Mouse (Mus musculus) E14TG2a.4 (cell line): ENCODE measurements around the gene Xrn2.

Experiments used
- CTCF ChIP-seq: conservative IDR thresholded peaks from 2 replicates; pipeline ENCODE4 v1.5.1; 2014; ENCODE audit warnings: low read length
- NANOG ChIP-seq: IDR thresholded peaks from 2 replicates; pipeline ENCODE4 v1.6.1; 2014; ENCODE audit warnings: borderline replicate concordance, low read length, mixed read lengths
- POU5F1 ChIP-seq: IDR thresholded peaks from 2 replicates; pipeline ENCODE4 v1.6.1; 2014; ENCODE audit warnings: low read length, borderline replicate concordance

DNA sequence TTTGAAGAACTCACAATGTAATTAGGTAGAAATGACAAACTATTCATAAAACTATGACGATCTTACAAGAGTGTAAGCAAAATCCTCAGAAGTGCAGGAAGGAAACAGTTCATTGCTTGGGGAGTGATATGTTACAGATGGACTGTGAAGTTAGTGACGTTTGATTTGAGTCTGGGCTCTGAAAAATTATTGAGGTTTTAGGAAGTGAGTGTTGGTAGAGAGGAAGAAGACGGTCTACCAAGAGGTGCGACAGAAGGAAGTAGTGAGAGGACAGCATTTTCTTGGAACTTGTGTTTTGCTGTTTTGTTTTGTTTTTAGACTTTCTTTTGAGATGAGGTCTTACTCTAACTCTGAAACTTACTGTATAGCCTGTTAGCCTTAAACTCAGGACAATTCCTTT is 10.8 kb downstream of the Xrn2 start:
- TF ChIP-seq CTCF, result no peak
- TF ChIP-seq NANOG, result no peak
- TF ChIP-seq POU5F1, result no peak
